Mouse (Mus musculus) liver, embryonic 11.5 days (tissue): Measurements from ENCODE around the gene Cacul1. TPM values are rescaled to one million over a fixed set of nuclear protein-coding genes. Genes with fewer than 3 reads are reported as not detected.

Source experiments
- ATAC-seq: fragments of 200-750 bp; cut with Nextera tagmentation; replicated peaks from 2 replicates; pipeline ENCODE4 v1.8.0; 2017; ENCODE audit warnings: moderate number of reproducible peaks, mild to moderate bottlenecking, moderate TSS enrichment, moderate library complexity; ENCODE audit not compliant: low FRiP score
- DNase-seq: peaks from one replicate; pipeline ENCODE4 v3.0.0-alpha.2; 2017; ENCODE audit warnings: low spot score
- H3K27ac ChIP-seq: fragments of 300-500 bp; sonication (generic); 2 replicates; pipeline ENCODE4 v1.5.1; 2014; ENCODE audit warnings: mild to moderate bottlenecking, low read depth, low read length, control low read depth
- H3K27me3 ChIP-seq: fragments of 300-500 bp; sonication (generic); replicated peaks from 2 replicates; pipeline ENCODE4 v1.6.1; 2014; ENCODE audit warnings: low read length, mixed read lengths; ENCODE audit not compliant: control insufficient read depth, insufficient read depth
- H3K36me3 ChIP-seq: fragments of 300-500 bp; sonication (generic); 2 replicates; pipeline ENCODE4 v1.6.1; 2014; ENCODE audit warnings: mild to moderate bottlenecking, low read length, moderate library complexity, mixed read lengths; ENCODE audit not compliant: control insufficient read depth, insufficient read depth
- H3K4me1 ChIP-seq: fragments of 300-500 bp; sonication (generic); replicated peaks from 2 replicates; pipeline ENCODE4 v1.6.1; 2014; ENCODE audit warnings: low read length, mixed read lengths; ENCODE audit not compliant: control insufficient read depth, insufficient read depth
- H3K4me2 ChIP-seq: fragments of 300-500 bp; sonication (generic); 2 replicates; pipeline ENCODE4 v1.6.1; 2014; ENCODE audit warnings: mild to moderate bottlenecking, control low read depth, moderate library complexity
- H3K4me3 ChIP-seq: fragments of 300-500 bp; sonication (generic); 2 replicates; pipeline ENCODE4 v1.5.1; 2014; ENCODE audit warnings: low read depth, low read length, control low read depth
- H3K9ac ChIP-seq: fragments of 300-500 bp; sonication (generic); 2 replicates; pipeline ENCODE4 v1.6.1; 2014; ENCODE audit warnings: low read depth, low read length, control low read depth
- H3K9me3 ChIP-seq: fragments of 300-500 bp; sonication (generic); 2 replicates; pipeline ENCODE4 v1.6.1; 2016; ENCODE audit warnings: low read length, inconsistent platforms, mixed read lengths; ENCODE audit not compliant: control insufficient read depth
- WGBS: fragments of 180-500 bp; shearing (Covaris S2); extraction: QIAGEN DNeasy Blood & Tissue Kit; methylation state at CpG from one replicate; pipeline ENCODE4 v1.1.7; 2014; 5-methylcytosine and 5-hydroxymethylcytosine counted together
- polyA plus RNA-seq: library from polyadenylated mRNA; unstranded; fragments of >200 nt; fragmentation: Nextera tagmentation; extraction: Ambion mirVana; gene quantifications from 2 replicates; pipeline ENCODE4 v1.2.1, GENCODE M21; 2014

Gene Cacul1
- polyA plus RNA-seq, 1 experiment from 2014 or later: 22.1 TPM

GRCm38 (mm10) chr19:60554866-60555438 lies 25.9 kb downstream of the Cacul1 start:
- Histone ChIP-seq H3K27me3 (no peaks in the 10 kb centered on the region), H3K9ac (no peak overlapping the region), H3K9me3 (no peaks in the 10 kb centered on the region), H3K27ac (no peak overlapping the region), H3K4me2 (no peak overlapping the region), H3K36me3 (no peaks in the 10 kb centered on the region; the same call in 1 of the 2 replicates), H3K4me3 (no peak overlapping the region), H3K4me1 (no peaks in the 10 kb centered on the region)
- no peak for ATAC-seq
- 86% methylated on average over 4 of the region's 4 CpGs for WGBS
- no peak for DNase-seq

- no peak for DNase-seq
- Histone ChIP-seq H3K9ac (no peak overlapping the region), H3K9me3 (no peaks in the 10 kb centered on the region), H3K4me2 (no peak overlapping the region), H3K4me1 (no peaks in the 10 kb centered on the region), H3K36me3 (no peaks in the 10 kb centered on the region), H3K27ac (no peak overlapping the region), H3K27me3 (no peaks in the 10 kb centered on the region), H3K4me3 (no peak overlapping the region)
- ATAC-seq: no peak
These were observed 27.3 kb downstream of the Cacul1 start for GRCm38 (mm10) chr19:60553501-60553900.

- Histone ChIP-seq H3K9ac (no peak overlapping the region), H3K9me3 (no peaks in the 10 kb centered on the region), H3K27me3 (no peaks in the 10 kb centered on the region), H3K36me3 (peaks cover 4% of the 10 kb centered on the region; the same call in 1 of the 2 replicates), H3K4me1 (no peaks in the 10 kb centered on the region), H3K4me2 (no peak overlapping the region), H3K4me3 (no peak overlapping the region), H3K27ac (no peak overlapping the region)
- DNase-seq: no peak
- 87% methylated on average over 2 of the region's 2 CpGs for WGBS
- ATAC-seq: no peak
These were observed 37.5 kb downstream of the Cacul1 start for GRCm38 (mm10) chr19:60543302-60543701.

- Histone ChIP-seq H3K9me3 (no peaks in the 10 kb centered on the region), H3K4me1 (no peaks in the 10 kb centered on the region), H3K4me3 (no peak overlapping the region), H3K4me2 (no peak overlapping the region), H3K36me3 (peaks cover 3% of the 10 kb centered on the region; the same call in 1 of the 2 replicates), H3K9ac (no peak overlapping the region), H3K27ac (no peak overlapping the region), H3K27me3 (no peaks in the 10 kb centered on the region)
- no peak for DNase-seq
- no peak for ATAC-seq
- 90% methylated on average over 2 of the region's 2 CpGs for WGBS
These were observed 48.9 kb downstream of the Cacul1 start for GRCm38 (mm10) chr19:60531897-60532296.

- Histone ChIP-seq H3K9ac (no peak overlapping the region), H3K36me3 (peaks cover 5% of the 10 kb centered on the region; the same call in 1 of the 2 replicates), H3K4me2 (no peak overlapping the region), H3K27ac (no peak overlapping the region), H3K4me1 (no peaks in the 10 kb centered on the region), H3K9me3 (no peaks in the 10 kb centered on the region), H3K4me3 (no peak overlapping the region), H3K27me3 (no peaks in the 10 kb centered on the region)
- ATAC-seq (no peak), DNase-seq (no peak)
- WGBS: 87% methylated on average over 1 of the region's 1 CpGs
These were observed 50.7 kb downstream of the Cacul1 start for GRCm38 (mm10) chr19:60530171-60530570.

GRCm38 (mm10) chr19:60529302-60529701 lies 51.5 kb downstream of the Cacul1 start:
- Histone ChIP-seq H3K4me3 (no peak overlapping the region), H3K27ac (no peak overlapping the region), H3K4me1 (no peaks in the 10 kb centered on the region), H3K9ac (no peak overlapping the region), H3K4me2 (no peak overlapping the region), H3K9me3 (no peaks in the 10 kb centered on the region), H3K27me3 (no peaks in the 10 kb centered on the region), H3K36me3 (peaks cover 5% of the 10 kb centered on the region; the same call in 1 of the 2 replicates)
- WGBS: 50% methylated on average over 1 of the region's 1 CpGs
- ATAC-seq: no peak
- no peak for DNase-seq

- Histone ChIP-seq H3K4me1 (no peaks in the 10 kb centered on the region), H3K4me3 (no peak overlapping the region), H3K9me3 (no peaks in the 10 kb centered on the region), H3K4me2 (no peak overlapping the region), H3K9ac (no peak overlapping the region), H3K27me3 (no peaks in the 10 kb centered on the region), H3K27ac (no peak overlapping the region), H3K36me3 (0 out of 2 replicates have a peak, but pooled peaks cover 3% of the 10 kb centered on the region)
- WGBS: 82% methylated on average over 3 of the region's 3 CpGs
- DNase-seq (no peak), ATAC-seq (no peak)
These were observed 52.2 kb downstream of the Cacul1 start for GRCm38 (mm10) chr19:60528602-60529001.

- ATAC-seq (no peak), DNase-seq (no peak)
- Histone ChIP-seq H3K4me2 (no peak overlapping the region), H3K9ac (no peak overlapping the region), H3K4me3 (no peak overlapping the region), H3K27ac (no peak overlapping the region), H3K4me1 (no peaks in the 10 kb centered on the region), H3K27me3 (no peaks in the 10 kb centered on the region), H3K9me3 (no peaks in the 10 kb centered on the region), H3K36me3 (0 out of 2 replicates have a peak, but pooled peaks cover 3% of the 10 kb centered on the region)
- 89% methylated on average over 4 of the region's 4 CpGs for WGBS
These were observed 53.9 kb downstream of the Cacul1 start for GRCm38 (mm10) chr19:60526876-60527275.

- WGBS: 78% methylated on average over 1 of the region's 1 CpGs
- DNase-seq: no peak
- Histone ChIP-seq H3K27ac (no peak overlapping the region), H3K4me1 (no peaks in the 10 kb centered on the region), H3K4me3 (no peak overlapping the region), H3K9me3 (no peaks in the 10 kb centered on the region), H3K36me3 (0 out of 2 replicates have a peak, but pooled peaks cover 3% of the 10 kb centered on the region), H3K4me2 (no peak overlapping the region), H3K9ac (no peak overlapping the region), H3K27me3 (no peaks in the 10 kb centered on the region)
- no peak for ATAC-seq
These were observed 55.7 kb downstream of the Cacul1 start for GRCm38 (mm10) chr19:60525086-60525485.
